Mouse (Mus musculus) right cerebral cortex, postnatal 10 days (tissue): ENCODE results near the gene Tmed8.
"Not testable (repeated sequence)": the region's sequence is repeated elsewhere in the genome, so short reads cannot be mapped to it uniquely, and the experiment has no call there.

ENCODE experiments used
- DNase-seq, 2 experiments: peaks; one replicate each; pipeline ENCODE4 v3.0.0; 2021; ENCODE audit warnings: low spot score in 2 of 2

Tmed8 gene

DNA sequence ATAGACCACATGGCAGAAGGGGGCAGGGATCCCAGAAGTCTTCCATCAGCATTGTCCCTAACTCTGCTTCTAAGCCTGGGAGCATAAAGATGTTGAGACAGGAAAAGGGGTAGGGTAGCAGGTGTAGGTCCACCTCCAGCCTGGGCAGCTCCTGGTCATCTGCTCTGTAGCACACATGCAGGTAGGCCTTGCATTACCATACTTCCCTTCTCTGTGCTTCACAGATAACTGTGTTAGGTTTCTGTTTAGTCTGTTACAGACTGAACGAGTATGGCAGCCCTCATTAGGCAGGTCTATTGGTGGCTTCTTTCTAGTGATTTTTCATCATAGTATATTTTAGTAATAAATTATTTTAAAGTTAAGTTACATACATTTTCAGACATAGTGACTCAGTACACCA lies 39.9 kb downstream of the Tmed8 start:
- DNase-seq, result no peak

DNA sequence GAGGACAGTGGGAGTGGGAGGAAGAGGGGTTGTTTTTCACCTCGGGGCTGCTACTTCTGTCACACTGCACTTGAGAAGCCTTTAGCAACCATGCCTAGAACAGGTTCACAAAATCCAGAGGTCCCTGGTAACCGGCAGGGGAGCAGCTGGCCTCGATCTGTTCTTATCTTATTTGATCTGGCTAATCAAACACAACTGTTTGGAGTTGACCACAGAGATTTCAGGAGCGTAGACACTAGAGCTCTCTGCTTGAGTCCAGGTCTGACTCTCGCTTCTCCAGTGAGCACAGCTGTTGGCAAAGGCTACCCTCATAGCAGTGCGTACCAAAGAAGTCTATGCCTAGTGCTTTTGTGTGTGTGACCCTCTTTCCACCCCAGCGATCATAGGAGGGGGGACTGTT lies 42.2 kb downstream of the Tmed8 start:
- no peak for DNase-seq

DNA sequence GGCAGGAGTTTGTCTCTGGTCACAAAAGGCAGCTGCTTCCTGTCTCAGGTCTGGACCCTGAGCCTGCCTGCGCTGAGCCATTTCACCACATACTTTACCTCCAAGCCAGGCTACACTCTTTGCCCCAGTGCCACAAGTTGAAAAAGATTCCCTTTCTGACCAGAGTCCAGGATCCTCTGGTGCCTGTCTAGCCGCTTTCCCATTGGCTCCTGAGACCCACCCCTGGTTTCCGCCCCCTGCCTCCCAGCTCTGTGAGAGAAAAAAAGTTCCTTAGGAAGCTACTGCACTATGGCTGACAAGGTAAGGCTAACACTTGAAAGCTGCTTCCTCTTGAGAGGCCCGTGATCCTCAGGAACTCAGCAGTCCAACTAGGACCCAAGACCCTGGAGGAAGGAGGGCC lies 42.9 kb downstream of the Tmed8 start:
- DNase-seq, result no peak

DNA sequence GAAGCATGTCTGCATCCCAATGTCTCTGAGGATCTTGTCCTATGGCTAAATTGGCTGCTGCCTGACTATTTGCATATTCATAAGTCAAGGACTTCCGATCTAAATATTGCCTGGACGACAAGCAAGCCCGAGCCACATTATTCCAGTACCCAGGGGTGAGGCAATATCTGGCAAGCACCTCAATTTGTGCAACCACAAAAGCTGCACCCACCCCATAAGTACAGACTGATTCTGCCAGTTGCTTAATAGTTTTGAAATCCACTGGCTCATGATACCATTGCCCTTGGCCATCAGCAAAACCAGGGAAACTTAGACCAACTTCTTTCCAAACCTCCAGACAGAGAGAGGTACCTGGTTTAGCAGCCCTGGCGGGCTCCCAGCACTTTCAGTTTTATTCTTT lies 45.8 kb downstream of the Tmed8 start:
- not testable (repeated sequence) for DNase-seq

DNA sequence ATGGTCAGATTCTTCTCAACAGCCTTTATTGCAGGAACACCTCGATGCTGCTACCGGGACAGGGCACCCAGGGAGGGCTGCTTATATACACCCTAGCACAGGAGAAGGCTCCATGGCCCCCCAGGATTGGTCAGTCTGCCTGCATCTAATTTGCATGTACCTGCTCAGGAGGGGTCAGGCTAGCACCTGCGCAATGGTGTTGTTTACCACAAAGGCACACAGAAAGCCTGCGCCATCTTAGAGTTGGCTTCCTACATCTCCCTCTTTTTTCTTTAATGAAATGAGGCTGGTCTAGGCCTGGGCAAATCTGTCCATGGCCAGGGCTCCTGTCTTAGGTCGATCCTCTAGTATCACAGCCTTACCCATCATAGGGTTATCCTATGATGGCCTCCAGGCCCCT lies 50.8 kb downstream of the Tmed8 start:
- DNase-seq, result no peak

DNA sequence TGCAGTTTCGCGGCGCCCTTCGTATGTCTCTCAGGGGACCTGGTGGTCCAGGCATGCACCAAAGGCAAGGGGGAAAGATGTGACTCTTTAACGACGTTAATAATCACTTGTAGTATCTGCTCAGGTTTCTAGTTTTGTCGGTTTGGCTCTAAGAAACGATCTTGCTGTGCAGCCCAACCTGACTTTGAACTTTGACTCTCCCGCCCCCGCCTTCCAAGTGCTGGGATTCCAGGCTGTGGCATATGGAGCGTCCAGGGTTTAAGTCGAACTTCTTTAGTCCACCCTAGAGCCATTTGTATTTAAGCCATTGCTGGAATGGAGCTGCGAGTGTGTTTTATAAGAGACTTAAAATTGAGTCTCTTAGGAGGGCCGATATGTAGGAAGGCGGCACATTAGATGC lies 52.1 kb downstream of the Tmed8 start:
- no peak for DNase-seq

DNA sequence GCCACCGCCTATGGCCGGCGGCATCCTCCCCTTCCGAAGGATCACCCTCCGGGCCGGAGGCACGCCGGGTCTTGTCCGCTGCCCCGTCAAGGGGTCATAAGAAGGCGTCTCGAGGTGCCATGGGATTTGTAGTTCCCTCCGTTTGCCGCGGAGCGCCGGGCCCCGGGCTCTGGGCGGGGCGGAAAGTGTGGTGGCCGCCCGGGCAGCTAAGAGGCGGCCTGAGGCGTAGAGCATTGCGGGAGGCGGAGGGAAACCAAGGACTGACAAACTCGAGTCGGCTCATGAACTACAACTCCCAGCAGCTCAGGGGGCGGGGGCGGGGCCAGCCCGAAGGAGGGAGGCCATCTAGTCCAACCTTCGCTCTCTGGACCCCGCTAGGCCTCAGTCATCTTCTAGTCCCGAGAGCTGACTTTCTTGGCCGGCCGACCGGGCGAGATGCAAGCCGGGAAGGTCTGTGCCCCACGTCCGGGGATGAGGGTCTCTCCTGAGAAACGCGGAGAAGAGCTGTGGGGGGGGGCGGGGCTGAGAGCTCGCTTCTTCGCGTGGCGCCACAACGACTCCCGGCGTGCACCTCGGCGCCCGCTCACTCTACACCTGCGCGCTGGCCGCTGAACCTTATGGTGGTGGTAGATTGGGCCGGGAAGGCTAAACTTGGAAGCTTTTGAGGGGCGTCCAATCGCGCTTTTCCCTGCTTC lies 52.7 kb downstream of the Tmed8 start, which contains the start of gene Pomt2:
Pomt2 (minus strand) TSS at position 574 of the 695 bp plus-strand sequence.
- peak; percentile 94 to 96 for DNase-seq

DNA sequence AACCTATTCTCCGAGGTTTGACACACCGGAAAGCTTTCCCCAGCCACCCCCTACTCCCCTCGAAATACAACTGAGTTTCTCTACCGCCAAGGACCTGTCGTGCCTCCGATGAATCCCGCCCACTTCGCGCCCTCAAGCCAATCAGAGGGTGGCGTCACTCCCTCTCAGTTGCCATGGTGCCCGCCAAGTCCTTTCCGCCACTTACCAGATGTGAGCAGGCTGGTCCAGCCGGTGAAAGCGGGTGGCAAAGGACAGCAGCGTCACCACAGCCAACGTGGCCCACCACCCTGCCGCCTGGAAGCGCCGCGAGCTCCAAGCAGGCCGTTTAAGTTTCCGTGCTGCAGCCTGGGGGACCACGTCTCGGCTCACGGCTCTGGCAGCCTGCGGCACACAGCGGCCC lies 53.3 kb downstream of the Tmed8 start, which contains the start of gene Gstz1:
Gstz1 (plus strand) TSS at position 200 of the 400 bp plus-strand sequence.
- DNase-seq, result peak; percentile 95 to 97

DNA sequence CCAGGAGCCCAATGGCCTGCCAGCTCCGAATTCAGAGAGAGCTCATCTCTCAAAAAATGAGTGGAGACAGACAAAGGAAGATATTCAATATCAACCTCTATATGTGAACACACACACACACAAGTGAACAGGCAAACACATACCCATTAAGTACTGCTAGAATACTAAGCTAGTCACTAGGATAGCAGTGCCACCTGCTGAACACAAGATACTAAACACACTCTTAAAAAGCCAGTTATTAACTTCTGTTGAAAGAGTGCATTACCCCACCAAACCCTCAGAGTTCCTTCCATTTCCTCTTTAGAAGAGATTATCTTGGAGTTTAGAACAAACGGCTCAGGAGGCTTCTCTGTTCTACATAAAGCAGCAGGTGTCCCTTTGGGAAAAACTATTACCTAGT lies 58.1 kb downstream of the Tmed8 start:
- no peak for DNase-seq

DNA sequence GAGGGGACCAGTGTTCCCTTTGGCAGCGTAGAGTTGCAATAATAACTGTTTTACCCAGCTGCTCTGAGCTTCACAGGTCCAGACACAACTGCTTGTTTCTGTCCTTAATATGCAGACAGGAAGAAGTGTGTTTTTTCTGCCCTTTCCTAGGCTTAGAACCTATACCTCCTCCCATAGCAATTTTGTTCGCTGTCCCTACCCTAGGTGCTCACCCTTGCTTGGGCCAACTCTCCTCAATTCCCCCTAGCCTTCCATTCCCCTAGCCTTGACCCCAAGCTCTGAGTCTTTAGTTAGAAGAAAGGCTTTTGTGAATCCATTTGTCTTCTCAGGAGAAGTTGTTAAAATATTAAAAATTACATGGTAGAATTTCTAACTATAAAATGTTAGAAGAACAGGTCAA lies 61.5 kb downstream of the Tmed8 start:
- no peak for DNase-seq

DNA sequence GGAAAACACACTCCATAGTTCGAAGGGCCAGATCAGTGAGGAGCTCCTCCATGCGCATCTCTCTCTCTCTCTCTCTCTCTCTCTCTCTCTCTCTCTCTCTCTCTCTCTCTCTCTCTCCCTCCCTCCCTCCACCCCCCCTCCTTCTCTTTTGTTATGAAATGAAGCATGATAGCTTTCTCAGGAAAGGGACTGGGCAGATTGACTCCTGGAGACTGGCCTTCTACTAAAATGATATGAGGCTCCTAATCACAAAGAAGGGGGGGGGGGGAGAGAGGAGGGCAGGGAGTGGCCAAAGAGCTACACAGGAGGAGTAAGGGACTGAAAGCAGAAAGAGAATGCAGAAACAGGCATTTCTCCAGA lies 61.9 kb downstream of the Tmed8 start:
- DNase-seq, result no peak

DNA sequence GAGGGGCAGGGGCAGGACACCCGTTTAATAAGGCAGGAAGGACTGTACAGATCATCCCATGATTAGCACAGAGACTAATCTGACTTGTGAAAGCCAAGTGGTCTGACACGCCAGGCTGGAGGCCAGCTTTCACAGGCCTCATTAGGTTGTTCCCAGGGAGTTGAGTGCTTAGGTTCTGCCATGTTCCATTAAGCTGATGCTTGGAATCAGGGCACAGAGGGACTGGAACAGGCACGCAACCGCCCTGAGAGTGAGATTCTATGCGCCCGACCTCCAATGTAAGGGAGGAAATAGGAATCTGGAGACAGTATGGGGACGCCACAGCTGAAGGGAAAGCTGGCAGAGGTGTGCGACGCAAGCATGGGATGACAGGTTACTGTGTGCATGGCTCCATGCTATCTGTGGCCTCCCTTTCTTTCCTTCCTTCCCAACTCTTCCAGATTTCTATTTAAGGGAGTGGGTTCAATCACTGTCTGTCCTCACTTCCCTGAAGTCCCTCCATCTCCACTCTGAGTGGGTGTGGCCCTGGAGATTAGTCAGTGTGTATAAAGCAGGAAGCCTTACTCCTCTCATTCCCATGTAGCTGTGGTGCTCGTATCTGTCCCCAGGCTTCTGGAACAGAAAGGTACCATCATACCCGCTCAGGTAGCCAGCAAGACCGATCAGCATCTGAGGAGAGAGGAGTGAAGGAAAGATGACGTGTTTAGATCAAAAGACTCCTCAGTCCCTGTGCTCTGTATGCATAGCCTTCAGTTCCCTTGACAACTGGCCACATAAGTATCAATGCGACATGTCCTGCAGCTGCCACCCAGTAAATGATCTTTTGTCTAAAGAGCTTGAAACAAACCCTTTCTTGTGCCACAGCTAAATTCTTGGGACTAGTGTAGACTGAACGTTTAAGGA lies 62.6 kb downstream of the Tmed8 start:
- DNase-seq, result no peak

DNA sequence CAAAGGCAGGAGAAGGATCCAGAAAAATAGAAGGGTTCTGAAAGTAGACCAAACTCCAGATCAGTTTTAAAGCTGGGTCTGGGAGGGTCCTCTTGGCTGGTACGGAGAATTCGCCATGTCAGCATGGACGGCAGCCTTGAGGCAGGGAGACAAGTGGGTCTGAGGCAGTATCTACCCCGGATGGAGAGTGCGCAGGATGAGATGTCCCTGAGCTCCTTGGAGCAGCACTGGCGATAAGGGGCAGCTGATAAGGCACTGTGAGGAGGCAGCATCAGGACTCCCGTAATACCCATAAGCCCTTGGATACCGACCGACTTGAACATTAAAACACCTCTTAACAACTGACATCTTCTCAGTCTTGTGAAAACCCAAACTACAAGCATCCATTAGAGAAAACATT lies 67.5 kb downstream of the Tmed8 start:
- no peak for DNase-seq

DNA sequence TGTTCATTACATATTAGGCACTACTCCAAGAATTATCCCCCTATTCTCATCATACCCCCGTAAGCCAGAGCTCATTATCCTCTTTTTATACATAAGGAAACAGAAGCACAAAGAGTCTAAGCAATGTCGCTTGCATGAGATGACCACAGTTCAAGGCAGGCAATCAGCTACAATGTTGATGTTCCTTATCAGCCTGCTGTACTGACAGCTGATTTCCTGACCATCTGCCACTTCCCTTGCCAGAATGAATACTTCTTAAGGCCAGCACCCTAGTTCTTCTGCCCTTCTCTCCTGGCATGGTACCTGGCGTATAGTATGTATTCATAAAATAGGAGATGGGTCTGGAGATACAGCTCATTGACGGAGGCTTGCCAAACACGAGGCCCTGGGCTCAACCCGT lies 68.0 kb downstream of the Tmed8 start:
- DNase-seq, result no peak

DNA sequence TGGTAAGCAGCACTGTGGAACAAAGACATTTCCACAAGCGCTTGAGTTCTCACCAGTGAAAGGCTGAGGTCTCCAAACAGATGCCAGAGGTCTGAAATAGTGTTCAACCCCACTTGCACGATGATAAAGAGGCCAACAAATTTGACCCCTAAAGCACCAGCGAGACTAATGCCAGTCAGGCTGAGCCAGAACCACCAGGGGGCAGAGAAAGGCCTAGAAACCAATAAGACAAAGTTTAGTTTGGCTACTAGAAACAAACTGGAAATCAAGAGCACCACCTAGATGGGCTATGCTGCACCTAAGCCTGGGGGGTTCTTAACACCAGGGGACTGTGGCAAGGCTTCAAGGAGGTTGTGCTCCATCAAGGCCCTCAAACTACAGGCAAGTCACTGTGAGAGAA lies 68.6 kb downstream of the Tmed8 start:
- DNase-seq, result no peak

DNA sequence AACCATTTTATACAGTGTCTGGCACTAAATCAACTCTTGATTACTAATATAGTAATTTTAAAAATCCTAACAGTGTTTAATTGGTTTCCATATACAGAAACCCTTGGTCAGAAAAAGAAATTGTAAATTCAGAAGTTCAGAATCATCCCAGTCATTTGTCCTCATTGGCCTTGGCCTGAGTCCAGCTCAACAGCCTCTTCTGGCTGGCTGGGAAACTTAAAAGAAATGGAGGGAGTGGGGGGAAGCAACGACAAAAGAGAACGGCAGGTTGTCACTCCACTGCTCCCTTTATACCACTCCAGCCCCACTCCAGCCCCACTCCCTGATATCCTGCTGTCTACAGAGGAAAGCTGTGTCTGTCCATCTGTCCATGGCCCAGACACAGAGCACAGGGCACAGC lies 69.1 kb downstream of the Tmed8 start:
- DNase-seq, result no peak

DNA sequence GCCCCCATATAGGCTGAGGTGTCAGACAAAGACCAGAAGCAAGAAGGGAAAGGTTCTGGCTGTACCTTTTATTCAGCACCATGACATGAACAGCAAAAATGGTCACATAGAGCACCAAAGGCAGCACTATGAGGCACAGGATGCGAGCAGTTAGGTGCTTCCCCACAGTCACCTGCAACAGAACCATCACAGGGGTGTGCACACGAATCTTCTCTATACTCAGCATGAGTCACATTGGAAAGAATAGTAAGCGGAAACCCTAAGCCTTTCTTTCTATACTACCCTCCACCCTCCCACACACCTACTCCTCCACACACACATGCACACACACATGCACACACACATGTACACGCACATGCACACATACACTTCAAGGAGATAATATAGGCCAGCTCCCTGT lies 70.0 kb downstream of the Tmed8 start:
- no peak for DNase-seq

DNA sequence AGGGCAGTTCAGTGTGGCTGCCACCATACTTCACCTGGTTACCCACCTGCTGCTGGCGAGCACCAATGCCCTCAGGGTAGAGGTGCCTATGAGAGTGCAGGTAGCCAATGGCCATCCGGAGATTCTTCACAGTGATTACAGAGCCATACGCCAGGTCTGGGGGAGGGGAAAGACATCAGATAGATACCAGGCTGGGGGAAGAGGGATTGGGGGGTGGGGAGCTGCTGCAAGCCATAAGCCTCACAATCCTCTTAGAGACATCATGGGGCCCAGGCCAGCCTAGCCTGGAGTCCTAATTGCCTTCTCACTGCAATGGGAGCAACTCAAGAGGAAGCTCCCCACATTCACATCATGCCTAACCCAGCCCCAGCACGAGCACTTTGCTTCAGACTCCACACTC lies 73.0 kb downstream of the Tmed8 start:
- DNase-seq, result no peak

DNA sequence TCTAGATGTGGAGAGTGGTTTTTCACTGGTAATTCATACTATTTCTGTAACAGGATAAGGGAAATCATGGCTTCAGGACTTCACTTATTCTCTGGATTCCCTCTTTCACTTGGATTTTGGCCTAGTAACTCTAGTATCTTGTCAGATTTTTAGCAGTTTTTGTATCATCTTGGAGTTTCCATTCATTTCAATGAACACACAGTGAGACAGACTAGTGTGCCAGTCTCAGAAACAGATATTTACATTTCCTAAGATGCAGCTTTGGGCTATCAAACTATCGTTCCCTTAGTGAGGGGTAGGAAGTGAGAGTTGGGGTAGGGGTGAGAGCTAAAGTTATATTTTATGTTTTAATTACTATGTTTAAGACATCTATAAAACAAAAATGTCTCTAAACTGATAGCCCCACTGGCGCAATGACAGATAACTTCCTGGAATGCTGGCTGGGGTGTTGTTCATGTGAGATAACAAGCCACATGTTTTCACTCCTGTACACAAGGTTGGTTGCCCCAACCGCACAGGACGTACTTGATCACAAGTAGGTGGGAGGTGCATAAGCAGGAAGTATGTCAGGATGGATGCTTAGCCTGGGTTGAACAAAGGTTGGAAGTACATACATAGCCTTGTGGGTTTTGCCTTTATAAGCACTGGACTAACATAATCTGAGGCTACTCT lies 78.2 kb downstream of the Tmed8 start:
- no peak for DNase-seq
